Mouse (Mus musculus): ENCODE results near the gene Gm10681. TPM values are rescaled to one million over a fixed set of nuclear protein-coding genes. Genes with fewer than 3 reads are reported as not detected.
"Not testable (repeated sequence)": the region's sequence is repeated elsewhere in the genome, so short reads cannot be mapped to it uniquely, and the experiment has no call there.

Gene Gm10681
- not detected in 2 replicates for polyA plus RNA-seq (2014; fragmentation: Nextera tagmentation; extraction: Ambion mirVana)

- Histone ChIP-seq H3K4me3 (ENCODE audit: low read depth, low read length) (no peak within 1 kb of the TSS), H3K27ac (ENCODE audit: low read depth, low read length) (no peak within 1 kb of the TSS), H3K27me3 (ENCODE audit: control insufficient read depth, insufficient read depth, low read length) (no peaks in the 10 kb centered on the region), H3K9ac (ENCODE audit: low read length) (no peak within 1 kb of the TSS), H3K4me1 (ENCODE audit: control insufficient read depth, insufficient read depth, low read length) (no peaks in the 10 kb centered on the region), H3K9me3 (ENCODE audit: control insufficient read depth, low read length) (no peaks in the 10 kb centered on the region), H3K4me2 (no peak within 1 kb of the TSS), H3K36me3 (ENCODE audit: control insufficient read depth, insufficient read depth, low read length) (no peaks in the 10 kb centered on the region)
- ATAC-seq (ENCODE audit: low FRiP score) (no peak), DNase-seq (ENCODE audit: low spot score, missing footprints) (no peak)
Observed at GRCm38 (mm10) chr3:98588707-98589106, at the start of gene Gm10681. Gene Gm10681, minus strand, starts transcription at chr3:98588807.

- no peaks in the 10 kb centered on the region for H3K4me1 ChIP-seq (ENCODE audit: control insufficient read depth, insufficient read depth, low read length)
- 93% methylated on average over 1 of the region's 1 CpGs for WGBS
- H3K27ac ChIP-seq (ENCODE audit: low read depth, low read length), result no peak overlapping the region
- no peak overlapping the region for H3K4me2 ChIP-seq
- H3K9me3 ChIP-seq (ENCODE audit: control insufficient read depth, low read length), result no peaks in the 10 kb centered on the region
- DNase-seq (ENCODE audit: low spot score, missing footprints) (no peak), ATAC-seq (ENCODE audit: low FRiP score) (no peak)
- H3K27me3 ChIP-seq (ENCODE audit: control insufficient read depth, insufficient read depth, low read length), result no peaks in the 10 kb centered on the region
- no peak overlapping the region for H3K4me3 ChIP-seq (ENCODE audit: low read depth, low read length)
- no peaks in the 10 kb centered on the region for H3K36me3 ChIP-seq (ENCODE audit: control insufficient read depth, insufficient read depth, low read length)
- no peak overlapping the region for H3K9ac ChIP-seq (ENCODE audit: low read length)
Observed at GRCm38 (mm10) chr3:98635145-98635544, 46.5 kb upstream of the Gm10681 start.

GRCm38 (mm10) chr3:98630152-98630551 lies 41.5 kb upstream of the Gm10681 start, which contains the start of gene Hsd3b5:
Gene Hsd3b5, minus strand, starts transcription at chr3:98630252.
- no peaks in the 10 kb centered on the region for H3K27me3 ChIP-seq (ENCODE audit: control insufficient read depth, insufficient read depth, low read length)
- no peaks in the 10 kb centered on the region for H3K9me3 ChIP-seq (ENCODE audit: control insufficient read depth, low read length)
- H3K4me1 ChIP-seq (ENCODE audit: control insufficient read depth, insufficient read depth, low read length), result no peaks in the 10 kb centered on the region
- no peak within 1 kb of the TSS for H3K9ac ChIP-seq (ENCODE audit: low read length)
- H3K27ac ChIP-seq (ENCODE audit: low read depth, low read length), result no peak within 1 kb of the TSS
- DNase-seq (ENCODE audit: low spot score, missing footprints) (no peak), ATAC-seq (ENCODE audit: low FRiP score) (no peak)
- no peak within 1 kb of the TSS for H3K4me3 ChIP-seq (ENCODE audit: low read depth, low read length)
- H3K4me2 ChIP-seq, result no peak within 1 kb of the TSS
- no peaks in the 10 kb centered on the region for H3K36me3 ChIP-seq (ENCODE audit: control insufficient read depth, insufficient read depth, low read length)

GRCm38 (mm10) chr3:98629633-98630032 lies 41.0 kb upstream of the Gm10681 start:
- Histone ChIP-seq H3K4me3 (ENCODE audit: low read depth, low read length) (no peak overlapping the region), H3K4me1 (ENCODE audit: control insufficient read depth, insufficient read depth, low read length) (no peaks in the 10 kb centered on the region), H3K9me3 (ENCODE audit: control insufficient read depth, low read length) (no peaks in the 10 kb centered on the region), H3K27me3 (ENCODE audit: control insufficient read depth, insufficient read depth, low read length) (no peaks in the 10 kb centered on the region), H3K27ac (ENCODE audit: low read depth, low read length) (no peak overlapping the region), H3K9ac (ENCODE audit: low read length) (no peak overlapping the region), H3K36me3 (ENCODE audit: control insufficient read depth, insufficient read depth, low read length) (no peaks in the 10 kb centered on the region), H3K4me2 (no peak overlapping the region)
- no peak for ATAC-seq (ENCODE audit: low FRiP score)
- no peak for DNase-seq (ENCODE audit: low spot score, missing footprints)
- WGBS, result 88% methylated on average over 3 of the region's 3 CpGs

GRCm38 (mm10) chr3:98616786-98617185 lies 28.2 kb upstream of the Gm10681 start:
- not testable (repeated sequence) for H3K36me3 ChIP-seq (ENCODE audit: control insufficient read depth, insufficient read depth, low read length); H3K4me2 ChIP-seq; H3K27me3 ChIP-seq (ENCODE audit: control insufficient read depth, insufficient read depth, low read length); H3K27ac ChIP-seq (ENCODE audit: low read depth, low read length); DNase-seq (ENCODE audit: low spot score, missing footprints); H3K4me3 ChIP-seq (ENCODE audit: low read depth, low read length); H3K9ac ChIP-seq (ENCODE audit: low read length); ATAC-seq (ENCODE audit: low FRiP score); H3K9me3 ChIP-seq (ENCODE audit: control insufficient read depth, low read length); H3K4me1 ChIP-seq (ENCODE audit: control insufficient read depth, insufficient read depth, low read length)
- 59% methylated on average over 1 of the region's 1 CpGs for WGBS

- peak; percentile 38; the same call in 1 of the 2 replicates for ATAC-seq (ENCODE audit: low FRiP score)
- H3K36me3 ChIP-seq (ENCODE audit: control insufficient read depth, insufficient read depth, low read length); H3K9ac ChIP-seq (ENCODE audit: low read length); H3K27me3 ChIP-seq (ENCODE audit: control insufficient read depth, insufficient read depth, low read length); DNase-seq (ENCODE audit: low spot score, missing footprints); H3K4me1 ChIP-seq (ENCODE audit: control insufficient read depth, insufficient read depth, low read length); H3K4me2 ChIP-seq; H3K4me3 ChIP-seq (ENCODE audit: low read depth, low read length); H3K9me3 ChIP-seq (ENCODE audit: control insufficient read depth, low read length); H3K27ac ChIP-seq (ENCODE audit: low read depth, low read length): not testable (repeated sequence)
- WGBS, result 26% methylated on average over 2 of the region's 2 CpGs
Observed at GRCm38 (mm10) chr3:98616244-98616643, 27.6 kb upstream of the Gm10681 start.

GRCm38 (mm10) chr3:98614406-98614927 lies 25.9 kb upstream of the Gm10681 start:
- H3K9ac ChIP-seq (ENCODE audit: low read length); ATAC-seq (ENCODE audit: low FRiP score): not testable (repeated sequence)
- WGBS, result 66% methylated on average over 2 of the region's 2 CpGs

GRCm38 (mm10) chr3:98613963-98614362 lies 25.4 kb upstream of the Gm10681 start:
- no peaks in the 10 kb centered on the region for H3K36me3 ChIP-seq (ENCODE audit: control insufficient read depth, insufficient read depth, low read length)
- no peak overlapping the region for H3K27ac ChIP-seq (ENCODE audit: low read depth, low read length)

More at GRCm38 (mm10) chr3:98614406-98614927, 25.9 kb upstream of the Gm10681 start:
- not testable (repeated sequence) for H3K27me3 ChIP-seq (ENCODE audit: control insufficient read depth, insufficient read depth, low read length); H3K27ac ChIP-seq (ENCODE audit: low read depth, low read length); H3K4me2 ChIP-seq; H3K4me1 ChIP-seq (ENCODE audit: control insufficient read depth, insufficient read depth, low read length); H3K4me3 ChIP-seq (ENCODE audit: low read depth, low read length); H3K36me3 ChIP-seq (ENCODE audit: control insufficient read depth, insufficient read depth, low read length); DNase-seq (ENCODE audit: low spot score, missing footprints); H3K9me3 ChIP-seq (ENCODE audit: control insufficient read depth, low read length)

GRCm38 (mm10) chr3:98613540-98613939 lies 24.9 kb upstream of the Gm10681 start:
- H3K4me1 ChIP-seq (ENCODE audit: control insufficient read depth, insufficient read depth, low read length); ATAC-seq (ENCODE audit: low FRiP score); H3K36me3 ChIP-seq (ENCODE audit: control insufficient read depth, insufficient read depth, low read length); H3K27me3 ChIP-seq (ENCODE audit: control insufficient read depth, insufficient read depth, low read length); H3K4me3 ChIP-seq (ENCODE audit: low read depth, low read length); H3K9me3 ChIP-seq (ENCODE audit: control insufficient read depth, low read length); DNase-seq (ENCODE audit: low spot score, missing footprints); H3K27ac ChIP-seq (ENCODE audit: low read depth, low read length); H3K9ac ChIP-seq (ENCODE audit: low read length); H3K4me2 ChIP-seq: not testable (repeated sequence)

More at GRCm38 (mm10) chr3:98613963-98614362, 25.4 kb upstream of the Gm10681 start:
- H3K4me3 ChIP-seq (ENCODE audit: low read depth, low read length), result no peak overlapping the region
- no peak overlapping the region for H3K4me2 ChIP-seq
- no peaks in the 10 kb centered on the region for H3K4me1 ChIP-seq (ENCODE audit: control insufficient read depth, insufficient read depth, low read length)
- no peaks in the 10 kb centered on the region for H3K27me3 ChIP-seq (ENCODE audit: control insufficient read depth, insufficient read depth, low read length)
- ATAC-seq (ENCODE audit: low FRiP score) (no peak), DNase-seq (ENCODE audit: low spot score, missing footprints) (no peak)
- H3K9ac ChIP-seq (ENCODE audit: low read length), result no peak overlapping the region
- H3K9me3 ChIP-seq (ENCODE audit: control insufficient read depth, low read length), result no peaks in the 10 kb centered on the region
